Mouse (Mus musculus): ENCODE measurements at regions not wholly inside any gene's neighbourhood (a gene's known extent, or its start where the extent isn't known, plus 50 kb on each side); places are given as distances from the start of the nearest gene placed in this dataset.

DNA sequence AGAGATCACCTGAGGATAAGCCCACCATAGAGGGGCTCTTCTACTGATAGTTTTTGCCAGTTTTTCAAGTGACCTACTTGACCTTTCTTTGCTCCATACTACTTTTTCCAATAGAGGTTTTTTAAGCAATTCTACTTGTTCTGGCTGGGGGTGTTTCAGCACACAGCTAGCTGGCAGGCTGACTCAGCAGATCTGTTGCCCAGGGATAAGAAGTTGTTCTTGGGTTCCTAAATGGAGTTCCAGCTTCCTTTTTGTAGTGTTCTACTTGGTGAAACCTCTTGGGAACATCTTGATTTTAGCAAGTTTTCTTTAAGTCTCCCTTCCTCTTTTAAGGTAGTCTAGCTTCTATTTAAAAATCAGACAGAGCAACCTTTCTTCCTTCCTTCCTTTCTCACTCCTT, 61.0 kb downstream of the 4930474N05Rik start:
- peak; percentile 10 for DNase-seq (ENCODE audit: low read depth)

DNA sequence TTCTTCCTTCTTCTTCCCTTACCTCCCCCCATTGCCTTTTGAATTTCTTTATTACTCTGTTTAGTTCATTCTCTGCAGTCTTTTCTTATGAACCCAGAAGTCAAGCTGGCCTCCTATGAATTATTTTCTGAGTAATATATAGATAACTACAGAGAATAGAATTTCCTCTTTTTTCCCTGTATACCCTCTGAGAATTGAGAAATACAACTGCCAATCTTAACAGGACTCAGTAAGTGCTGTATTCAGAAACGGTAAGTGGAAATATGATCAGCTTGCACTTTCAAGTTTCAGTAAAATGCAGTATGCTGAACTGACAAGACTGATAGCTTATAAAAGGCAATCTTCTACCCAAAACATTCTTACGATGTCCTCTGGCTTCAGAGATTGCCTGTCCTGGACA, 61.5 kb downstream of the 4930474N05Rik start:
- peak; percentile 23 for DNase-seq (ENCODE audit: low read depth)

DNA sequence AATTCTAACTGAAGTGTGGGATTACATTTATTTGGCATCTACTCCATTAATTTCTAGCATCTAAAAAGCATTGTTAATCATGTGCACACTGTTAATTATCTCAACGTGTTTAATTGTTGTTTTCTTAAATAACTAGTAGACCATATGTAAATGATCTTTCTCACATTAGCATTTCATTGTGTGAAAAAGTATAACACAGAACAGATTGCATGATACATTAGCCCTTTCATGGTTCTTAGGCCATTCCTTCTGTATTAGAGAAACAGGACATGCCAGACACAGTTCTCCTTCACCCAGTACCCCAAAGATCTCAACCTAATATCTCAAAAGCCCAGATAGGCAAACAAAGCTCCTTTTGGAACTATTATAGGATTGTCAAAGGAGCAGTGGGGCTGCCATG, 89.0 kb downstream of the 4930474N05Rik start:
- DNase-seq (ENCODE audit: low read depth), result no peak

DNA sequence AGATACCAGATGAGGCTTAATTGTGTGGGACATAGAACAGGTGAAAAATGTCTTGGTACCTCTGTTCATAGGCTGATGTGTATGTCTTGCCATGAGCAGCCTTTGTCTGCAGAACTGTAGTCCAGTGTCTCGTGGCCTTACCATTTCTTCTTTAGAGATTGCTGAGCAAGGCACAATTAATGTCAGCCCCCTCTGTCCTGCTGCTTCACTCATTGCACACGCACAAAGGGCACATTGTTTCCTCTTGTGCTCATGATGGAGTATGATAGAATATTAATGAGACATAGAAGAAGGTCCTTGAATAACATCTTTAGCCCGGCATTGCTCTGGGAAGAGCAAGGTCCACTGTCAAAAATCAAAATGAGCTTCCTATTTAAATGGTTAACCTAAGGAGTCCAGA, 101.8 kb downstream of the 4930474N05Rik start:
- DNase-seq (ENCODE audit: low read depth), result no peak

GRCm38 (mm10) chr14:36198396-36198795, 103.7 kb downstream of the 4930474N05Rik start:
- no peak for DNase-seq (ENCODE audit: low read depth)

DNA sequence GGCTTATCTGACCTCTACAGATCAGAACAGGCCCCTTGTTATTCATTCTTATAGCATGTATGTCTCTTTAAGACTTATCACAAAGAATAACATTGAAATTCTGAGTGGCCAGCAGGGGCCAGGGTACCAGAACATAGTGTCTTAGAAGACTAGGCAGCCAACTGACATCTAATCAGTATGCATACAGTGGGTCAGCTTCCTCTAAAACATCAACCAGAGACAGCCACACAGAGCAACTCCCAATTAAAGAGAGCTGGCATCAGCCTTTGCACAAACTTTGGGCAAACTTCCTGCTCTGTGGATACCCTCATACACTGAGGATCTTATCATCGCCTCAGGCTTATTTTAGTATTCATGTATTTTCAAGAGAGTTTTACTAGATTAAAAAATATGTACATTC, 109.1 kb downstream of the 4930474N05Rik start:
- DNase-seq (ENCODE audit: low read depth), result no peak

- peak; percentile 64 for DNase-seq (ENCODE audit: low read depth)
Observed at GRCm38 (mm10) chr14:36212830-36213229, 118.1 kb downstream of the 4930474N05Rik start.

- peak; percentile 4 for DNase-seq (ENCODE audit: low read depth)
Observed at GRCm38 (mm10) chr14:36245849-36246248, 151.1 kb downstream of the 4930474N05Rik start.

DNA sequence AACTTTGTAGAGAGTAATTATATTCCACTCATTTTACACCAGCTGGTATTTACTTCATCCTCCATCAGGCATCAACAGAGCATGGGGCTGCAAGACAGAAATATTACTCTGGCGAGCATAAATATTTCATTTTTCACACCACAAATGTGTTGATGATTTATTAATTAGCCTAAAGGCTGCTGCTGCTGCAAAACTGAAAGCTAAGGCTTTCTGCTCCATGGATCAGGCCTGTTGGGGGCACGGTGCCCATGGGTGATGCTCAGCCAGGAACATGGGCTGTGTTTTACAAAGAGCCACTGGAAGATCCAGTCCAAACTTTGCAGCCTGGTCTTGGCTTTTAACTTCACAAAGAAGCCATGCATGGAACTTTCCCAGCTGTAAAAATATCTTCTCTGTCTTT, 167.4 kb downstream of the 4930474N05Rik start:
- no peak for DNase-seq (ENCODE audit: low read depth)

GRCm38 (mm10) chr14:36283825-36284414, 189.2 kb downstream of the 4930474N05Rik start:
- peak; percentile 63 for DNase-seq (ENCODE audit: low read depth)

DNA sequence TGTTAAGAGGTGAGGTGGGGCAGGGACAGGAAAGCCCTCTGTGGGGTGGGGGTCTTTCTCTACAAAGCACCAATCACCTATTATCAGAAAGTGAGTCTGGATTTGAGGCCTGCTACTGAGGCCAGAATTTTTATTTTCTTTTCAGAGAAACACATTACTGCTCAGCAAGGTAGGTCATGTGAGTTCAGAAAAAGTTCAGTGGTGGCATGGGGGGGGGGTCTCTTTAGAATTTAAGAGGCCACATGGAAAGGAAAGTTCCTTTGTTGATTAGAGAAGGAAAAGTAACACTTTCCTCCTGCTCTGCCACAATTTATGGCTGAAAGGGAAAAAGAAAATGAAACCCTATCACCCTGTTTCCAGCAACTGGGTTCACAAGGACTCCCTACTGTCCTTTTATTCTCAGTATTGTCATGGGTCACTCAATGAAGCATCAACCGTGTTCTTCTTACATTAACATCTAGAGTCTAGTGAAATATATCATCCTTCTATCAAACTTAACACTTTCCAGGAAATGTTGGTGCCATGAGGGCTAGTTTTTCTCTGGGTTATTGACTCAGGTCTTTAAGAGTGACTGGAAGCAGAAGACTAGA, 194.1 kb downstream of the 4930474N05Rik start:
- DNase-seq (ENCODE audit: low read depth), result no peak

DNA sequence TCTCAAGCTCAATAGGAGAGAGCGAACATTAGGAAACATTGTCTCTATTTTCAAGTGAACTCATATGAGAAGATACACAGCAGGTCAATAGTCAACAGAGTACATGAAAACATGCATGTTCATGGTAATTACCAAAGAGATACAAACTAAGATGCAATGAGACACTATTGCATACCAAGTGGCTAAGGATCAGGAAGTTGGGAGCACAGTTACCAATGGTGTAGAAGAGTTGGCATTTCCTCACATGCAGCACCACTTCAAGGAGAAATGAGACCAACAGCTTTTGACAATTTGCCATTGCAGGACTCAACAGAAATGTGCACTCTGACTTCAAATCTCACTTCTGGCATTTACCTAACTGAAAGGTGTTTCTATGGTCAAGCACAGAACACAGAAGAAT, 215.6 kb downstream of the 4930474N05Rik start:
- peak; percentile 35 for DNase-seq (ENCODE audit: low read depth)

DNA sequence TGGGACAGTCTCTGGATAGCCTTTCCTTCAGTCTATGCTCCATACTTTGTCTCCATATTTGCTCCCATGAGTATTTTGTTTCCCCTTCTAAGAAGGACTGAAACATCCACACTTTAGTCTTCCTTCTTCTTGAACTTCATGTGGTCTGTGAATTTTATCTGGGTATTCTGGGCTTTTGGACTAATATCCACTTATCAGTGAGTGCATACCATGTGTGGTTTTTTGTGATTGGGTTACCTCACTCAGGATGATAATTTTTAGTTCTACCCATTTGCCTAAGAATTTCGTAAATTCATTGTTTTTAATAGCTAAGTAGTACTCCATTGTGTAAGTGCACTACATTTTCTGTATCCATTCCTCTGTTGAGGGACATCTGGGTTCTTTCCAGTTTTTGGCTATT, 220.0 kb downstream of the 4930474N05Rik start:
- DNase-seq (ENCODE audit: low read depth), result peak; percentile 16

DNA sequence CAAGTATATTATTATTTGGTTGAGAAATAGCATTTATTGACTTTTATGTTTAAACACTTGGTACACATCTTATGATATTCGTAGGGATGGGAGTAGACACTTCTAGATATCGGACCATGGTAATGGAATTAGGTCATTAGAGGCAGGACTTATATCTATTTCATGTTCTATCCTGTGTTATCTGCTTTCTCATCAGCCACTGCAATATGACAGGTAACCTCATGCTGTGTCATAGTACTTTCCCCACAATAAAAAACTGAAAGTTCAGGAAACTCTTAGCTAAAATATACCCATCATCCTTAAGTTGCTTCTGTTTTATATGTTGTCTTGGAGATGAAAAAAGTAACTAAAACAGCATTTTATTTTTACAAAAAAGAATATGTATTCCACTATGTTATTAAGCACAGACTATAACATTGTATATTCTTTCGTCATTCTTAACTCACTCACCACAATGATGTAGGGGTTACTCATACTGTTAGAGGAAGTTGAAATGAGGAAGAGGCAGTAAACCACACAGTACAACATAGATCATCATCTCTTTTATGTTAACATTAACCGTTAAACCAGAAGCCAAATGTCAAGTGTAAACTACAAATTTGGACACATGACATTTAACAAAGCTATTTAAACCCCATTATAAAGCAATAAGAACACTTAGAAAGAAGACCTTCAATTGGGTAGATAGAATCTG, 221.8 kb downstream of the 4930474N05Rik start:
- DNase-seq (ENCODE audit: low read depth), result peak; percentile 95

DNA sequence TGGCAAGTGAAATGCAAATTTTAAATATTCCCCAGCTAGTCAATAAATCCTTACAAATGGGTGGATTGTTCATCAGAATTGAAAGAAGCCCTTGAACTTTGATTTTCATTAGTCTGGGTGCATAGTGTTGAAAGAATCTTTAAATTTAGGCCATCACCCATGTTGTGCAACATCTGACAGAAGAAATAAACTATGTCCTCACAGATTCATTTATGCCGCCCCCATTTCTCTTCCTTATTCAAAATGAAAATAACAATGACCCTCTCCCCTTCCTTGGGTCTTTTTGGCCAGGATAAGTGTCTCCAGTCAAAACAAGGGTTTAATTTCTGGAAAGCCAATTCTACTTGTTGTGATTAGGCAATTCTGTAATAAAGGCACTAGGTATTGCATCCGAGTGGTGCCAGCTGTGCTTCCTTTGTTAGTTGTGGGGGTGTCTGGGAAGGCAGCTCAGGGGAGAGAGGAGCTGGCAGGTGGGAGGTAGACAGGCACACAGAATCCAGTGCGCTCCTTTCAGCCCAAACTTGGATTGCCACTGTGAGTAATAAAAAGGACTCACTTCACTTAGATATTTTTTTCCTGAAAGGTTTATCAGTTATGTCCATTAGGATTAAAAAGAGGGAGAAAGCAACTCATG, 233.7 kb downstream of the 4930474N05Rik start:
- DNase-seq (ENCODE audit: low read depth), result no peak

- DNase-seq (ENCODE audit: low read depth), result peak; percentile 78
Observed at GRCm38 (mm10) chr14:36340832-36341231, 246.1 kb downstream of the 4930474N05Rik start.
